Mouse (Mus musculus) MEL-GATA-1-ER (cell line): Measurements from ENCODE around the gene Plxnc1.

Experiments used
- DNase-seq: peaks from one replicate; pipeline ENCODE4 v3.0.0-alpha.2; 2012; ENCODE audit warnings: low read depth; ENCODE audit errors: extremely low read depth

The Plxnc1 gene

GRCm38 (mm10) chr10:94947915-94948675 is 3.5 kb upstream of the Plxnc1 start:
- no peak for DNase-seq

GRCm38 (mm10) chr10:94947386-94947785 is 2.8 kb upstream of the Plxnc1 start:
- no peak for DNase-seq

DNA sequence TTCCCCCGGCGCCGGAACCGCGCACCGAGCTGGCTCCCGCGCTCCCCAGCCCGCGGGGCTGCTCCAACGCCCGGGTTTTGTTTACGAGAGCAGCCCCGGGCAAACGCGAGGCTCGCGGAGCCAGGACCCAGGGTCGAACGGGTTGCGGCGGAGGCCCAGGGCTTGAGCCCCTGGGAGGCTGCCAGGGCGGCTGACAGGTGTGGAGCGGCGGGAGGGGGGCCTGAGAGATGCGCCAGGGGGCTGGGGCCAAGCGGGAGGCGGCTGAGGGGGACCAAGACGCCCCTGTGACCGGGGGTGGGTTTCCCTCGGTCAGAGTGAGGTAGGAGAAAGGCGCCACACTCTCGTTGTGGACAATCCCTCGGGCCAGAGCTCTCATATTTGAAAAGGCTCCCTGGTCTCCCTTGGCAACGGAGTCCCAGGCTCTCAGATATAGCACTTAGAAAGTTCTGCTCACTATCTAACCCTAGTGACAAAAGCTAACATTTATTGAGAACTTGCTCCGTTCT is 624 bp upstream of the Plxnc1 start:
- DNase-seq = no peak

DNA sequence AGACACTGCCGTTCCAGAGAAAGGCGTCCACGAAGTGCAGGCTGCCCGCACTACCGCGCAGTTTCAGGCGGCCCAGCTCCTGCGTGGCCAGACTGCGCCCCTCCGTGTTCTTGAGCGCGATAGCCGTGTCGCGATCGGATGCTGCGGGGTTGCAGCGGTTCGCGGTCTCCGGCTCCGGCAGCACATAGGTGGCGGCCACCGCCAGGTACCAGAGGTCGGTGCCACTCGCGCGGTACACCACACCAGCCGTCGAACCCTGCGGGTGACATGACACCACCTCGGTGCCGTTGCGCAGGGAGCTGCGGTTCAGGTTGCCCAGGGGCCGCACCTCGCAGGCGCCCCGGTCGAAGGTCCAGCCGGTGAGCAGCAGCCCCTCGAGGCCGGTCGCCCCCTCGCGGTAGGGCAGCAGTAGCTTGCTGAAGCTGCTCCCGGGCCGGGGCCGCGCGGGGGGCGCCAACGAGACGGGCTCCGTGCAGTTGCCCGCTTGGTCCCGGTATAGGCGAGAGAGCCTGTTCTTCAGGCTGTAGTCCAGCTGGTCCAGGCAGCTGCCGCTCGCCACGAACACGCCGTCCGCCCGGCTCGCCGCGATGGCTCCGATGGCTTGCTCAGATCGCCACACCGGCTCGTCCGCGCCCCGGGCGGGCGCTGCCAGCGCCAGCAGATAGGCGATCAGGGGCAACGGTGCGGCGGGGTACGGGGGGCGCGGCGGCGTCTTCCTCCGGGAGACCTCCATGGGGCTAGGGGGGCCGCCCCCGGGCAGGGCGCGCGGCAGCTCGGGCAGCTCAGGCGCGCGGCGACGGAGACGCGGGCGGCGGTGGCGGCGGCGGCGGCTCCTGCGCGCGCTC is 567 bp downstream of the Plxnc1 start:
- DNase-seq = no peak

DNA sequence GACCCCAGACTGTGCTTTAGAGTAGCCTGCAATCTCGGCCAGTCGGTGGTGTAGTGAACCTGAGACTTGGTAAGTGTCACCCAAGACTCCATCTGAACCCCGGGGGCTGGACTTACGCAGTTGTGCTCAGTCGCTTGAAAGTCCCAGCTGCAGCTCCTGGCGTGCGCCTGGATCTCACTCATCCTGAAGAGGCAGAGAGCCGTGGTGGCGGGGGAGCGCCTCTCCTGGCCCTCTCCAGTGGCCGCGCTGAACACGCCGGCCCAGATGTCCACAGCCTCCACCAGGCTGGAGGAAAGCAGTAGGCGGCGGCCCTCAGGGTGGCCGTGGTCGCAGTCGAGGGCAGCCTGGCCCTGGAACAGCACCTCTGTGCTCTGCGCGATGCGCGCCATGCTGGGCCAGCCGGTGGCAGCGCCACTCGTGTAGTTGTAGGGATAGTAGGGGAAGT is 1.2 kb downstream of the Plxnc1 start:
- no peak for DNase-seq

- no peak for DNase-seq
Measured at GRCm38 (mm10) chr10:94942449-94943041, 2.1 kb downstream of the Plxnc1 start.

DNA sequence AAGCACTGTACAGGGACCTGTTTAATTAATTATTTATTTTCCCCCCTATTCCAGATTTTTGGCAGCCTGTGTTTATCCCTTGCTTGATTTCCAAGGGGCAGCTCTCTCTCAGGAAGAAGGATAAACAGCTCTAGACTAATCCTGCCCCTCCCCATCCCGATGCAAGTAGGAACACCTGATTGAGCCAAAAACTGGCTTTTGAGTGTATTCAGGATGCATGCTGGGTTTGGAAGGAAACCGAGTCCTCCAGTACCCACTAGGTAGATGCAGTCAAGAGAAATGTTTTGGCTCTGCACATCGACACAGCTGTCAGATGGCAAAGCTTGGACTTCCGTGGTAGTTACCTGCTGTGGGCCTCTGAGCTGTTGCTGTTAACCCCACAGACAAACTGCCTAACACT is 3.1 kb downstream of the Plxnc1 start:
- DNase-seq = no peak

DNA sequence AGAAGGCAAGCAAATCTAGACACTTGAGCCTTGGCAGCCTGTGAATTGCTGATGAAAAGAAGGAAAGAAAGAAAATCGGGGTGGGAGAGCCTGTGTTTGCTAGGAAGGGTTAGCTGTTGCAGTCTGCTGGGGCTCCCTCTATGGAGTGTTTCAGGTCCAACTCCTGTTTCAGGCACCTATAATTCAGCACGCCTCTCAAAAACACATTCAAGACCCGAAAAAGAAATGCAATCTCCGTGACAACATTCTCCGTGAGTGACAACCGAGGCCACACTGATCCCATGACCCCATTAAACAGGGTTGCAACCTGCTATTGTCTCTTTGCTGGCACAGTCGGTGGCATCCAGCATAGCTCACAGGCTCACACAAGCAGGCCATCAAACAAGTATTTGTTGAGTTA is 3.8 kb downstream of the Plxnc1 start:
- DNase-seq = no peak

DNA sequence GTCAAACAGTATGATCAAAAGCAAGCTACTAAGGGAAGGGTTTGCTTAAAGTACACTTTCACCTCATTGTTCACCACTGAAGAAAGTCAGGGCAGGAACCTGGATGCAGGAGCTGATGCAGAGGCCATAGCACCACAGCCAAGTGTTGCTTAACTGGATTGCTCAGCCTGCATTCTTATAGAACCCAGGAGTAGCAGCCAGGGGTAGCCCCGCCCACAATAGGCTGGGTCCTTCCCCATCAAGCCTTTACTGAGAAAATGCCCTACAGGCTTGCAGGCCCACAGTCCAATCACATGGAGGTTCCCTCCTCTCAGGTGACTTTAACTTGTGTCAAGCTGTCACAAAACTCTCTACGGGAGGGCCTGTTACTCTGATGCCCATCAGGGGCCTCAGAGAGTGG is 4.6 kb downstream of the Plxnc1 start:
- DNase-seq = no peak

DNA sequence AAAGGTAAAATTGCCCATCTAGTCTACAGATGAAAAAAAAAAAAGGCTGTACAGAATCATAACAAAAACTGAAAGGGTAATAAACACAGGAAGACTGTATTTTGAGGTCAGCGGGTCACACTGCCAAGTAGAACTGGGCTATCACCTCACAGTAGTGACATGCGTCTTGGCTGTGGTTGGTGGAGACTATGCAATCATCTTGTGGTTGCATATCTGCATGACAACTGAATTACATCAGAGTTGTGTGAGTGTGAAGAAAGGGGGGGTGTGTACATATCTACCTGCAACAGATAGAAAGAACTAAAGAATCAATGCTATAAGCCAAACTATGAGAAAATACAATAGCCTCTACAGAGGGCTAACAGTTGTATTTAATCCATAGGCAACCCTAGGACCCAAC is 5.7 kb downstream of the Plxnc1 start:
- no peak for DNase-seq

- no peak for DNase-seq
Measured at GRCm38 (mm10) chr10:94938320-94938719, 6.3 kb downstream of the Plxnc1 start.

- peak; percentile 76 for DNase-seq
Measured at GRCm38 (mm10) chr10:94935270-94935669, 9.4 kb downstream of the Plxnc1 start.

DNA sequence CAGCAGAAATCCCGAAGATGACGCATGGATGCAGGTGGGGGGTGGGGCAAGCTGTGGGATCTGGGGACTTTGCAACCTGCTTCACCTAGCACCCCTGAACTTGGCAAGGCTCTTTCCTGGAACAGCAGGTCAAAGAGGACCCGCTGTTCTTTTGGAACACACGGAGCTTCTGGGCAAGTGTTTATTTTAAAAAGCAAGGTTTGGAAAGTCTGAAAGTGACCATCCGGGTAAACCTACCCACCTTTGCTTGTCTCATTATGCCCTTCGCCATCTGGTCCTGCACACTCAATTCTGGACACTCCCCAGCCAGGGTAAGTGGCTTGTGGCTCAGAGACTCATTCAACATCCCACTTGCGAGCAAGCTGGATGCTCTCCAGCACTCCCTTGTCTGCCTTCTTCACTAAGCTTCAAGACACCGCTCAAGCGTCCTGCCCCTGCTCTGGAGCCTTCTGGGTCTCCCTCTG is 10.5 kb downstream of the Plxnc1 start:
- DNase-seq = no peak

DNA sequence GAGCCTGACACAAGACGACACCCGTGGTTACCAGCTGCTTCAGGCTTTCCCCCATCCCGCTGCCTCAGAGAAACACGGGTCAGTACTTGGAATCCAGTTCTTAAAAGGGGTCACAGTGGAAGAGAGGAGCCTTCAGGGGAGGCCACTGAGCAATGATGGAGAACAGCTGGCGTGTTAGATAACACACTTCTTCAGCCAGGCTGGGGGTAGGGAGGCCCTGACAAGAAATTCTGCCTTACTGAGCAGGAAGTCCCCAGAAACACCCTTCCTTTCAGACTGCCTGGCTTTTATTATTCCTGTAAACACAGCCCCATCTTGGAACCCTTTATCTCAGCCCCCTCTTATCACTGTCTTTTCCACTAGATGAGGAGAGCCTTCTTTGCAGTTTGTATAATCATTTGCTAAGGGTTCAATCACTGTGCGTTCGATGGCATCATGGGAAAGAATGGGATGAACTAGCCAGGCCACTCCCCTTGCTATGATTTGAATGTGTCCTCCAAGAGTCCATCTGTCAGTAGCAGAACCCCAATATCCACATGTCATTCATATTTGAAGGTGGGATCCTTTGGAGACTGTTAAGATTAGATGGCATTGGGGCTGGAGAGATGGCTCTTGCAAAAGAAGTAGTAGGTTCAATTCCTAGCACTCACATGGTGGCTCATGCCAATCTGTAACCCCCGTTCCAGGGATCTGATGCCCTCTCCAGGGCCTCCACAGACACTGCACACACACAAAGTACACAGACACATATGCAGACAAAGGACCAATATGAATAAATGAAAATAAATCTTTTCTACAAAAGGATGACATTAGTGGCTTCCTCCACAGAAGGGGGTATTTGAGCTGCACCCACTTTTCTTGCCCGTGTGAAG is 12.4 kb downstream of the Plxnc1 start:
- DNase-seq = peak; percentile 95

GRCm38 (mm10) chr10:94928164-94928563 is 16.5 kb downstream of the Plxnc1 start:
- DNase-seq = no peak

GRCm38 (mm10) chr10:94926297-94926696 is 18.3 kb downstream of the Plxnc1 start:
- DNase-seq = no peak

DNA sequence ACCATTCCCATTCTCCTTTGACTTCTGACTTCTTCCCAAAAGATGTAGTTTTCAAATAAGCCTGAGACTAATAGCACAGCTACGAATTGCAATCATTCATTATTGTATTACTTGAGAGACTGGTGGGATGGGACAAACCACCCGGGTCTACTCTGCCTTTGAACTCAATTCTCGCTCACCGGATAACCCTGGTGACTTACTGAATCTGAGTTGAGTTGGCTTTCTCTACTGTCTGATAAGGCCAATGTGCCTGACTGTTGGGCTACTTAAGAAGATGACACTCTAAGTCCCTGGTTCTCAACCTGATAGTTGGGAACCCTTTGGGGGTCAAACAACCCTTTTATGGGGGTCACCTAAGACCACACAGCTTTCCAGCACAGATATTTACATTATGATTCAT is 19.8 kb downstream of the Plxnc1 start:
- DNase-seq = no peak

GRCm38 (mm10) chr10:94924450-94924849 is 20.2 kb downstream of the Plxnc1 start:
- DNase-seq = no peak

- peak; percentile 95 for DNase-seq
Measured at GRCm38 (mm10) chr10:94923337-94923762, 21.3 kb downstream of the Plxnc1 start.

DNA sequence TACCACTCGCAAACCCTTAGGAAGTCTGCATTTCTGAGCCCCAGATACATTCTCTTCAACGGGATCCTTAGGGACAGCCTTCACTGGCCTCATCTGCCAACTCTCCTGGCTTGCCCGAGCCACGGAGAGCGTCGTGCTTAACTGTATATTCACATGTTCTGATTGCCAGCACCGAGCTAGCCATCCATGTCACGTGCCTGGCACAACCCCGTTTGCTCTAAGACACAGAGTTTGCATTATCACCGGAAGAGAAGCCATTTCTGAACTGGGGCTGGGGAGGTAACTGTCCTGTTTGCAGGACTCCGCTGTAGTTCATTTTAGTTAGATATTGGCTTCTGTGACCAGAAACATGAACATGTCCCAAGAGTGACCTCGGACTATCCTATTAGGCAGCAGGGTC is 21.8 kb downstream of the Plxnc1 start:
- no peak for DNase-seq

GRCm38 (mm10) chr10:94921751-94922150 is 22.9 kb downstream of the Plxnc1 start:
- DNase-seq = no peak
